Mouse (Mus musculus) bone marrow, adult 2 months (tissue): ENCODE measurements around the gene Tas2r114. TPM values are rescaled to one million over a fixed set of nuclear protein-coding genes. Genes with fewer than 3 reads are reported as not detected.

Experiments used
- H3K27ac ChIP-seq: fragments of 200-500 bp; 2 replicates; pipeline ENCODE4 v1.5.1; 2012; ENCODE audit warnings: low read depth, mild to moderate bottlenecking, control low read depth, inconsistent platforms, low read length; ENCODE audit not compliant: control insufficient read depth, poor library complexity, insufficient read depth
- H3K4me1 ChIP-seq: fragments of 200-500 bp; 2 replicates; pipeline ENCODE4 v1.6.1; 2011; ENCODE audit warnings: low read length; ENCODE audit not compliant: control insufficient read depth, insufficient read depth
- H3K4me3 ChIP-seq: fragments of 200-500 bp; replicated peaks from 2 replicates; pipeline ENCODE3; 2011; ENCODE audit warnings: mild to moderate bottlenecking, low read depth, low read length, control low read depth; ENCODE audit not compliant: control insufficient read depth
- CTCF ChIP-seq: fragments of 200-500 bp; IDR thresholded peaks from 2 replicates; pipeline ENCODE4 v1.5.1; 2011; ENCODE audit warnings: low read length, control low read depth; ENCODE audit not compliant: control insufficient read depth, insufficient read depth
- POLR2A ChIP-seq: fragments of 200-500 bp; IDR thresholded peaks from 2 replicates; pipeline ENCODE4 v1.6.1; 2011; ENCODE audit warnings: low read depth, mild to moderate bottlenecking, control low read depth, low read length, borderline replicate concordance; ENCODE audit not compliant: control insufficient read depth
- WGBS: fragments of 180-500 bp; shearing (Covaris S2); methylation state at CpG from one replicate; pipeline ENCODE4 v1.1.7; 2018; 5-methylcytosine and 5-hydroxymethylcytosine counted together
- polyA plus RNA-seq: library from polyadenylated mRNA; stranded (reverse); fragments of >200 nt; gene quantifications from 2 replicates; pipeline ENCODE4 v1.2.4, GENCODE M21; 2011; ENCODE audit warnings: low replicate concordance; ENCODE audit not compliant: missing spikeins, insufficient read depth, insufficient read length

Tas2r114 gene
- not detected in 2 replicates for polyA plus RNA-seq

GRCm38 (mm10) chr6:131689963-131690362, at the start of gene Tas2r114:
Gene Tas2r114 (minus strand): TSS chr6:131690063.
- H3K27ac ChIP-seq: no peak within 1 kb of the TSS
- H3K4me3 ChIP-seq: no peak within 1 kb of the TSS
- H3K4me1 ChIP-seq: no peaks in the 10 kb centered on the region
- no peak for TF ChIP-seq POLR2A
- TF ChIP-seq CTCF: no peak

DNA sequence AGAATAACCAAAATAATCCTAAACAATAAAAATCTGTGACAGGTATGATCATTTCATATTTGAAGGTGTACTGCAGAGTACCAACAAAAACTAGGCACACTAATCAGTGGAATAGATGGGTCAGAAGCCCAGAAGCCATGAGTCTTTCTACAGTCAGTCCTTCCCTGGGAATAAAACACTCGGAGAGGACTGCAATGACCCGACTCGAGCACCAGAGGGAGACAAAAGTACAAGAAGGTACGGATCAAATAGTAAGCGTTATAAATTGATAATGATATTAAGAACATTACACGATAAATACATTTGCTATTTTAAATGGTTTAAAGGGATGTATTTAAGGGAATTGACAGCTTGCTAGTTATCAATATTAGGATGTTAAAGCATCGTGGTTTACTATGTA, 22.9 kb upstream of the Tas2r114 start:
- no peak overlapping the region for H3K4me3 ChIP-seq
- H3K4me1 ChIP-seq: no peaks in the 10 kb centered on the region
- H3K27ac ChIP-seq: no peak overlapping the region
- no peak for TF ChIP-seq CTCF
- no peak for TF ChIP-seq POLR2A
- WGBS: 38% methylated on average over 7 of the region's 7 CpGs

- Histone ChIP-seq H3K27ac (no peak within 1 kb of the TSS), H3K4me3 (no peak within 1 kb of the TSS), H3K4me1 (no peaks in the 10 kb centered on the region)
- WGBS: 75% methylated on average over 1 of the region's 1 CpGs
- TF ChIP-seq POLR2A: no peak
- TF ChIP-seq CTCF: no peak
Observed at GRCm38 (mm10) chr6:131687395-131687794, 2.5 kb downstream of the Tas2r114 start, which contains the start of gene Tas2r105. Gene Tas2r105 (minus strand): TSS chr6:131687495.

- Histone ChIP-seq H3K27ac (no peak within 1 kb of the TSS), H3K4me1 (no peaks in the 10 kb centered on the region), H3K4me3 (no peak within 1 kb of the TSS)
- no peak for TF ChIP-seq CTCF
- no peak for TF ChIP-seq POLR2A
- 44% methylated on average over 1 of the region's 1 CpGs for WGBS
Observed at GRCm38 (mm10) chr6:131685644-131686043, 4.2 kb downstream of the Tas2r114 start, which contains the start of gene Tas2r104. Gene Tas2r104 (minus strand): TSS chr6:131685744.

DNA sequence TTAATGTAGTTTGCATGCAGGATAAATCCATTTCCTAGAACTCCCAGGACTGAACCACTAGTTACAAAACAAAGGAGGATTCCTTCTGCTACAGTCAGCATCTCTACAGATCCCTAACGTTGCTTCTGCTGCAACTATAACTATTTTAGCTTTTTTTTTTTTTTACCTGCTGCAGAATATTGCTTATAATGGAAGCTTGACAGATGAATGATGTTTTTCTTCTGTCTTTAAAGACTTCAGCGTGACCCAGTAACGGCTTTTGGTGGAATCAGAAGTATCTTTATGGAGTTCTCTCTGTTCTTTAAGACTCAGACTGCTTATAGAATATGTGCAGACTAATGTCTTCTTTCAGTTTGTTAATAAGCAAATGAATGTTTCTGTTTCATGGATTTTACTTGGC, 11.1 kb downstream of the Tas2r114 start, which contains the start of gene Tas2r106:
Tas2r106 (minus strand) TSS at position 101 of the 400 bp plus-strand sequence.
- H3K4me1 ChIP-seq: no peaks in the 10 kb centered on the region
- TF ChIP-seq CTCF (no peak), POLR2A (no peak)
- H3K4me3 ChIP-seq: no peak within 1 kb of the TSS
- 59% methylated on average over 3 of the region's 3 CpGs for WGBS
- no peak within 1 kb of the TSS for H3K27ac ChIP-seq

GRCm38 (mm10) chr6:131660049-131660448, 29.8 kb downstream of the Tas2r114 start, which contains the start of gene Tas2r107:
Gene Tas2r107 (minus strand): TSS chr6:131660149.
- H3K27ac ChIP-seq: no peak within 1 kb of the TSS
- no peak within 1 kb of the TSS for H3K4me3 ChIP-seq
- H3K4me1 ChIP-seq: no peaks in the 10 kb centered on the region
- TF ChIP-seq POLR2A (no peak), CTCF (no peak)

Other genes with a start within 250 kb of the Tas2r114 start
- gene 5430401F13Rik, start 203.7 kb downstream of the Tas2r114 start, polyA plus RNA-seq: not detected in 2 replicates
- gene Gm6619, start 203.7 kb downstream of the Tas2r114 start, polyA plus RNA-seq: not detected in 2 replicates
- gene Tas2r130, start 59.2 kb downstream of the Tas2r114 start, polyA plus RNA-seq: not detected in 2 replicates
- not detected in 2 replicates for gene Tas2r107, start 29.9 kb downstream of the Tas2r114 start, polyA plus RNA-seq
- gene Tas2r106, start 11.2 kb downstream of the Tas2r114 start, polyA plus RNA-seq: not detected in 2 replicates
- not detected in 2 replicates for gene Tas2r104, start 4.3 kb downstream of the Tas2r114 start, polyA plus RNA-seq
- not detected in 2 replicates for gene Tas2r105, start 2.6 kb downstream of the Tas2r114 start, polyA plus RNA-seq